Mouse (Mus musculus) spleen, adult 2 months (tissue): ENCODE results near the gene Tac1.

ENCODE experiments used
- CTCF ChIP-seq: fragments of 200-500 bp; IDR thresholded peaks from 2 replicates; pipeline ENCODE4 v1.5.1; 2011; ENCODE audit warnings: mild to moderate bottlenecking, inconsistent platforms; ENCODE audit not compliant: insufficient read depth, insufficient read length, insufficient replicate concordance; ENCODE audit errors: extremely low read depth
- POLR2A ChIP-seq: fragments of 200-500 bp; IDR thresholded peaks from 2 replicates; pipeline ENCODE4 v1.6.1; 2011; ENCODE audit warnings: low read depth, low read length, inconsistent platforms

DNA sequence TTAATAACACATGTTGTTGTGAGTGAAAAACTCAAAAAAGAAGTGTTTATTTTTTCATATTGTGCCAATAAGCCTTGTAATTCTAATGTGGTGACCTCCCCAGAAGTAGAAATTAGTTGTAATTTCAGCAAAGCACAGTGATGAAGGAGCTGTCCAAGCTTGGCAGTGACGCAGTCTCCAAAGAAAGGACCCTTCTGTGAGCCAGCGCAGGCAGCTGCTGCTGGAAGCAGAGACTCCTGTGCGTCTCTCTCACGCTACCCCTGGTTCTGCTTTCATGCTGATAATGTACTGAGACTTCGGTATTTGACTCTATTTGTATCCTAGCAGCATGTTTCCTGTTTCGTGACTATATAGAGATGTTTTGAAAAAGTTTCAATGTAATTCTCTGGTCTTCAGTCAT, 7.8 kb downstream of the Tac1 start:
- no peak for TF ChIP-seq POLR2A
- TF ChIP-seq CTCF, result no peak
